Mouse (Mus musculus) retina, postnatal 7 days (tissue): ENCODE data around the gene Tmem82.
"Not testable (repeated sequence)": the region's sequence is repeated elsewhere in the genome, so short reads cannot be mapped to it uniquely, and the experiment has no call there.

Experiments
- DNase-seq: peaks from one replicate; pipeline ENCODE4 v3.0.0-alpha.2; 2012; ENCODE audit warnings: low read depth, low spot score

The Tmem82 gene

DNA sequence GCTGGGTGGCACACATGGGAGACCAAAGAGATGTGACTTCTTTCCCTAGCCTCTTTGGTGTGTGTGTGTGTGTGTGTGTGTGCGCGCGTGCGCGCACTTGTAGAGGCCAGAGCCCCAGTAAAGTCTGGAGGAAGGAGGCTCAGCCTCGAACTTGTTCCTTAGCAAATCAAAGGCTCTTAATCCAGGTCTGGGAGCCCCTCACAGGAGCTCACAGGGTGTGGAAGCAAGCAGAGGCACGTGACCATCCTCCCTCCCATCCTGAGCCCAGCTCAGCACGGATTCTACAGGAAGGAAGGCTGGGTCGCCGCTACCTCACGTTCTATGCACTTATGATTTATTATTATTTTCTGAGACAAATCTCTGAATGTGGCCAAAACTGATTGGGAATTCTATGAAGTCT is 42.0 kb downstream of the Tmem82 start:
- DNase-seq: no peak

DNA sequence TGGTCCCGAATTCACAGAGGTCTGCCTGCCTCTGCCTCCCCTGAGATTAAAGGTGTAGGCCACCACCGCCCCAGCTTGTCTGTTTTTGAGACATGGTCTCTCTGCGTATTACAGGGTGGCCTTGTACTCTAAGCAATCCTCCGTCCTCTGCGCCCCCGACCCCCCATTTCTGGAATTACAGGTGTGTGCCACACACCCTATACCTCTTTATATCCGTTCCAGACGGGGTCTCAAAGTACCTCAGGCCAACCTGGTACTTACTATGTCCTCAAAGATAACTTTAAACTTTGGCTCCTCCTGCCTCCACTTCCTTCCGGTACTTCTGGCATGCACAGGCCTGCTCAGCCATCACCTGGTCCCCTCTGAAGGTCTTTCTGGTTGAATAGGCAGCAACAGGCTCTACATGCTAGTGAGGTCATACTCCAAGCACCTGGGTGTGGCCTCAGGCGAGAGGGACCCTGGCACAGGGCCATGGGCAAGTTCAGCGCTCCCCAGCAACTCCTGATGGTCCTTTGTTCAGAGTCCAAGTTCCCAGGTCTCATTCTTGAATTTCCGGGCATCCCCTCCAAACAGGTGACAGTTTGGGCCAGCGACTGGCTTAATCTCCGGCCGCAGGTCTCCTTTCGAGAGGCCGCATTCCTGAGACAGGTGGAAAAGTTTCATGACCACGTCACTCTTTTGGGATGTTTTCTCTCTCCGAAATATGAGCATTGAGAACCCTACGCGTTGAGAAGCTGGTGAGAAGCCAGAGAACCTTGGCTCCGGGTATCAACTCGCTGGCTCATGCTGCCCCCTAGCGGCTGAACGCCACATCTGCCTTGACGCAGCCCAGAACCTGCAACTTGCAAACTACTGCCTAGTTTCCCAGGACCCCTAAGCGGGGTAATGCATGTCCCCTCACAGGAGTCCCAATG is 43.4 kb downstream of the Tmem82 start:
- DNase-seq: peak; percentile 66

DNA sequence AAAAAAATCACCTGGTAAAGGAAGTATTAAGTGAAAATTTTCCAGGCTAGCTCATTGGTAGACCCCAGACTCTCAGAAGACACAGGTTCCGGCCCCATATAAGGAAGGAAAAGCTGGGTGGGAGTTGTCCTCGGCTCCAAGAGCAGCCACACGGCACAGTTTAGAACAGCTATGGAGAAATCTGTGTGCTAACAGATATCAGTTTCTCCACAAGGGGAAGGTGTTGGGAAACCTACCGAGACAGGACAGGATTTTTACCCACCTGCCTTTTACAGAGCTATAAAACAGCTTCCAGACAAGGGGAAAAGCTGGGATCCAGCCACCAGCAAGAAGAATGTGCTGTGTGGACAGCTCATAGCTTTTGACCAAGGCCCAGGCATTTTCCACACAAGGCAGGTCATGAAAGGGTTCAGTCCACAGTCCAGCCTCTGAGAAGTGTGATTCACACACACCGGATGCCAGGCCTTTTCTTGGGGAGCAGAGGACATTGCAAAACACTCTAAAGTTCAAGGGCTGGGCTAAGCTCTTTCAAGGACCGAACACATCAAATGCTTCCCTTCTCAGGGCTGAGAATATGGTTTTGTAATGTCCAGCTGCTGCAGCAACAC is 45.0 kb downstream of the Tmem82 start:
- DNase-seq: no peak

DNA sequence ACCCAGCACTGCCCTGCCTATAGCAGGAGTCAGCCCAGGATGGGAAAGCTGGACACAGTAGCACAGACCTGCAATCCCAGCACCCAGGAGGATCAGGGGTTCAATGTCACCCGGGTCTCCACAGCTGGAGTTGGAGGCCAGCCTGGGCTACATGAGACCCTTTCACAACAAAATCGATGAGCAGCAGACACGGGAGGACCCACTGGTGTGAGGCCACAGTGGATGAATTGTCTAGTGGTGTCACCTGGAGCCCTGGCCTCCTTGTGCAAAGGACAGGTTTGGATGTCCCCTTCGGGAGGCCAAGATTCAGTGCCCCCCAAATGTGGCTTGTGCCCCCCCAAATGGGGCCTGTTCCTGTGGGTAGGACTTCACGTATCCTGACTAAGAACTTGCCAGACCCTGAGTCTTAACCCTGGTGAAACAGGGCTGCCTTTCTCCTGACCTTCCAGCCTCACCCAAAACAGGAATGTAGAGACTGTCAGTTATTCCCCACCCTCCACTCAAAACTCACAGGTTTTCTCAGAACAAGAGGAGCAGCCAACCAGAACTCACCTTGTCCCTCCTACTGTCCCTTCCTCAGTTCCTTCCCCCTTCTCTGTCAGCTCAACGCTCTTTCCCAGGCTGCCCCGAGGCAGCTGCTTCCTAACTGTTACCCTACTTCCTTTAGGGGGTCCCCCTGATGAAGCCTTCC is 45.6 kb downstream of the Tmem82 start:
- DNase-seq: no peak

DNA sequence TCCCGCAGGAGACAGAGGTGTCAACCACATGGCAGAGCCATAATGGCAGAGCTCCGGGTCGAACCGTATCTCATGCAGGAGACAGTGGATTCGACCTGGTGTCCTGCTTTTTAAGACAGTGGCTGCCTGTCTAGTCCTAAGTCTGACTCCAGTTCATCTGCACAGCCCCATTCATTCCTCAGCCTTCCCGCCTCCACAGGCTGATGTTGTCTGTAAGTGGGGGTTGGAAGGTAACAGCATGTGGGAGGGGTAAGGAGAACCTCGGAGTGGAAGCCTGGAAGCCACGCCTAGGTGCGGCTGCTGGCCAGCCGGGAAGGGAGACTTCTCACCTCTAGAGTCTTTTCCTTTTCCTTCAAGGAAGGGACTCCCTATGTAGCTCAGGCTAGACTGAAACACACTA is 46.5 kb downstream of the Tmem82 start:
- DNase-seq: no peak

DNA sequence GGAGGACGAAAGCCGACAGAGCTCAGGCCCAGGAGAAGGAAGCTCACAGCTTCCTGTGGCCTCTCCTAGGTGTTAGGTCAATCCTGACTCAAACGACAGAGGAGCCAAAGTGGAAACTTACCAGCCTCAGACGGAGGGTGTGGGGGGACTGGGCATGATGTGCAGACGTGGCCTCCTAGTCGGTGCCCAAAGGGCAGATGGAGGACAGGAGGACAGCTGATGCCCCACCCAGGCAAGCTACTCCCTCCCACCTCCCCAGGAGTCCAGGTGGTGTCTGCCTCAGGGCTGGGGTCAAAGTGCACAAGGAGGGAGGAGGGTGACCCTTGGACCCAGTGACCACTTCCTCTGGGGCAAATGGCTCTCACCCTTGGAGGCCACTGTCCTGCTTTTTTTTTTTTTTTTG is 47.1 kb downstream of the Tmem82 start:
- no peak for DNase-seq

DNA sequence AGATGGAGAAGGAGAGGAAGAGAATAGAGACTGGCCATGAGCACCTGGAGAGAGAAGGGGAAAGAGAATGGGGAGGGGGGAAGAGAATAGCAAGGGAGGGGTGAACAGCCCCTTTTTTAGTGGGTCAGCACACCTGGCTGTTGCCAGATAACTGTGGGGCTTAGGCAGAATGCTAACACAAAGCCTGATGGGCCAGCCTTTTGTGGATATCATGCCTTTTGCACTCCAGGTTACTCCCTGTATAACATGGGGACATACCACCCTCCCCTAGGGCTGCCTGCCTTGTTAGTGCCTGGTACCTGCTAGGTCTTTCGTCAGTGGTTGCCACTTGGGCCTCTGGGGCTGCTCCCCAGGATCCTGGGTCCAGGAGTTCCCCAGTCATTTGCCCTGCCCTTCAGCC is 47.6 kb downstream of the Tmem82 start:
- no peak for DNase-seq

DNA sequence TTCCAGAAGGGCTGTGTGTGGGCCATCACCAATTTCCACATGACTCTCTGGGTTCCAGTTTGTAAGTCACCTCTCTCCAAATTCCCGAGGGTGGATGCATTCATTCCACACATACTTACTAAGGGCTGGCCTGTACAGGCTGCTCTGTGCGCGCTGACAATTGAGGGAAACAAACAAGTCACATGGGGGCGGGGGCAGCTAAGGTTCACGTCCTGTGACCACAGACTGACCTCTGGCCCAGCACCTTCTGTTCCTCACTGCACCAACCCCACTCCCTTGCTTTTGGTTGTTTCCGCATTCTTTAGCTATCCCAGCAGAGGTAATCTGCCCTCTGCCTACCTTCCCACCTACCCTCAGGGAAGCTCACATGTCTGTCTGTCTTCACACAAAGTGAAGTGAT is 48.4 kb downstream of the Tmem82 start:
- DNase-seq: no peak

DNA sequence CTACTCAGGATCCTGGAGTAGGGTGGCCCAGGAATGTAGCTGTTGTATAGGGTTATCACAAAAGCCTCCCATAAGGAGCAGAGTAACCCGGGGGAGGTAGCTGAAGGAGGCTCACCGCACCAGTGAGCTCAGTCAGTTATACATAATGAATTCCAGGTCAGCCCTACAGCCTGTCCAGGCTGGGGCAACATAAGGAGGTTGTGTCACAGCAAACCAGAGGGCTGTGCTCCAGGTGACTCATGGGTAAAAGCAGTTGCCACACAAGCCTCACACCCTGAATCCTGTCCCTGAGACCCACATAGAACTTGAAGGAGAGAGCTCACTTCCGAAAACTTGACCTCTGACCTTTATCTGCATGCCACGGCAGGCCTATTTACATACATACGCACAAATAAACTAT is 49.5 kb downstream of the Tmem82 start:
- DNase-seq: no peak

DNA sequence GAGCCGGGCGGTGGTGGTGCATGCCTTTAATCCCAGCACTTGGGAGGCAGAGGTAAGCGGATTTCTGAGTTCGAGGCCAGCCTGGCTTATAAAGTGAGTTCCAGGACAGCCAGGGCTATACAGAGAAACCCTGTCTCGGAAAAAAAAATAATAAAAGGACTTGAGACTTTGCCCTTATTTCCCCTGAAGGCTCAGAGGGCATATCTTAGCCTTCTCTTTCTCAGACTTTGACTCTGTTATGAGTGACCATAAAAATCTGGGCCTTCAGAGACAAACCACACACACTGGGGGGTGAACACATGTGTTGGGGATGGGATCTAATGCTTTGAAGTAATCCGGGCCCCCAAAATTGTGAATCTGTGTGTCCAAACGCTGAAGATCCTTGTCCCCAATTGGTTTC is 51.3 kb downstream of the Tmem82 start:
- not testable (repeated sequence) for DNase-seq

DNA sequence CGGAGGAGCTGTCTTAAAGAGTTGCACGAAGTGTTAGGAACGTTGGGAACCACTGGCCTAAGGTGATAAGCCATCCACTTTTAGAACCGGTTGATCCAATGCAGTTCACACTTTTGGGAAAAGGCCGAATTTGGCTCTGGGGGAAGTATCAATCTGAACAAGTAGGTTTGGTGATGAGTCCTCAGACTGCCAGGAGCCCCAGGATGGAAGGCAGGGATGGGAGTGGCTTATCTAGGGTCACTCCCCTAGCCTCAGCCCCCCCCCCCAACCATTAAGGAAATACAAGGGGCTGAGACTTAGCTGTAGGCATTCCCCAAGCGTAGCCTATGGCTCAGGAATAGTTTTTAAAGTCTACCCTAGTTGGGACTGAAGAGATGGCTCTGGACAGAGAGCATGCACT is 52.2 kb downstream of the Tmem82 start:
- DNase-seq: no peak

DNA sequence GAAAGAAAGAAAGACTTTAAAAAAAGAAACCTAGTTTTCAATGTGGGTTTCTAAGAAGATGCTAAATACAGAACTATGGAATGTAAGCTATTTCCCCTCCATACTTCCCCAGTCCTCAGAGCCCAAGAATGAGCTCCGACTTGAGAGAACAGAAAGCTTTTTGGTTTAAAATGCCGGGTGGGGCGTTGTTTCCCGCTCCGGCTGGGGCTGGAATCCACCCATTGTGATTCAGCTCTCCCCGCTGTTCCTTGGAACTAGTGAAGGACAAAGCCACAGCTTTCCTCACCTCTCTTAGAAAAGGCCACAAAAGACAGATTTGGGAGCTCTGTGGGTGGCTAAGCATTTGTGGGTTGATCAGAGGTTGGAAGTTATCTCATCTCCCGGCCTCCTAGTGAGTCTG is 53.1 kb downstream of the Tmem82 start:
- no peak for DNase-seq

DNA sequence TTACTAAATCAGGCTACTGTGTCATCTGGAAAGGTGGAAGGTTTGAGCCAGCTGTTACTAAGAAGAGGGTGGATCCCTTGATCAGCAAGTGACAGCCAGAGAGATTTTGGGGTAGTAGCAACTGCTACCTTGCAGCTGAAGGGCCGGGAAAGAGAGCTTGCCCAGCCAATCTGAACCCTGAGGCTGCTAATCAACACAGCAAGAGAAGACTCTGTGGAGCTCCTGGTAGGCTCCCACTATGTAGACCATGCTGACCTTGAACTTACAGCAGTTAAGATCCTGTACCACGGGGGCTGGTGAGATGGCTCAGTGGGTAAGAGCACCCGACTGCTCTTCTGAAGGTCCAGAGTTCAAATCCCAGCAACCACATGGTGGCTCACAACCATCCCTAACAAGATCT is 53.8 kb downstream of the Tmem82 start:
- DNase-seq: no peak

DNA sequence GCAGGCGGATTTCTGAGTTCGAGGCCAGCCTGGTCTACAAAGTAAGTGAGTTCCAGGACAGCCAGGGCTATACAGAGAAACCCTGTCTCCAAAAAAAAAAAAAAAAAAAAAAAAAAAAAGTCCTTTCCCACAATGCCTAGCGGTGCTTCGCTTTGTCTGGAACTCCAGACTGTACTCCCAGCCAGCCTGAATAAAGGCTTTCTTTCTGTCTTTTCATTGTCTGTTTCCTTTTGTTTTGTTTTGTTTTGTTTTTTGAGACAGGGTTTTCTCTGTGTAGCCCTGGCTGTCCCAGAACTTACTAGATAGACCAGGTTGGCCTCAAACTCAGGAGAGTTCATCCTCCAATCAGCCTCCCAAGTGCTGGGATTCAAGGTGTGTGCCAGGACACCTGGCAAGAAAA is 54.2 kb downstream of the Tmem82 start:
- DNase-seq: no peak
